Mouse (Mus musculus) ES-E14 (cell line): ENCODE measurements around the gene Ciart. TPM values are rescaled to one million over a fixed set of nuclear protein-coding genes. Genes with fewer than 3 reads are reported as not detected.

Source experiments
- DNase-seq: peaks from one replicate; pipeline ENCODE4 v3.0.0-alpha.2; 2013; ENCODE audit warnings: low read depth, low spot score
- H3K27ac ChIP-seq: 2 replicates; pipeline ENCODE4 v1.5.1; 2012; ENCODE audit warnings: low read depth, mild to moderate bottlenecking, low read length, moderate library complexity, mixed read lengths; ENCODE audit not compliant: poor library complexity, insufficient read depth, severe bottlenecking
- H3K36me3 ChIP-seq: 2 replicates; pipeline ENCODE4 v1.6.1; 2012; ENCODE audit warnings: mild to moderate bottlenecking, low read length, moderate library complexity, mixed read lengths; ENCODE audit not compliant: control insufficient read depth, poor library complexity, insufficient read depth, severe bottlenecking
- H3K4me1 ChIP-seq, 2 experiments: fragments of 150-350 bp in 1 of 2; sonication (generic) in 1 of 2; 2 replicates each; pipeline ENCODE4 v1.6.1; 2012; ENCODE audit warnings: low read length in 2 of 2, mild to moderate bottlenecking in 1 of 2, mixed read lengths in 1 of 2; ENCODE audit not compliant: control insufficient read depth in 2 of 2, insufficient read depth in 2 of 2, poor library complexity in 1 of 2
- H3K4me3 ChIP-seq, 2 experiments: fragments of 150-350 bp in 1 of 2; sonication (generic) in 1 of 2; 2 replicates each; pipeline ENCODE4 v1.5.1; 2012; ENCODE audit warnings: low read length in 2 of 2, low read depth in 1 of 2, mild to moderate bottlenecking in 1 of 2, mixed read lengths in 1 of 2; ENCODE audit not compliant: insufficient read depth in 1 of 2, poor library complexity in 1 of 2, severe bottlenecking in 1 of 2
- H3K9ac ChIP-seq: 2 replicates; pipeline ENCODE4 v1.6.1; 2012; ENCODE audit warnings: low read depth, mild to moderate bottlenecking, low read length, mixed read lengths; ENCODE audit not compliant: poor library complexity, insufficient read depth, severe bottlenecking
- H3K9me3 ChIP-seq: fragments of 150-350 bp; sonication (generic); 2 replicates; pipeline ENCODE4 v1.6.1; 2012; ENCODE audit warnings: low read depth, mild to moderate bottlenecking, low read length; ENCODE audit not compliant: control insufficient read depth, insufficient read depth
- CHD2 ChIP-seq: IDR thresholded peaks from 2 replicates; pipeline ENCODE4 v1.6.1; 2014; ENCODE audit warnings: mild to moderate bottlenecking, low read depth, low read length, inconsistent platforms
- HCFC1 ChIP-seq: IDR thresholded peaks from 2 replicates; pipeline ENCODE4 v1.6.1; 2012; ENCODE audit warnings: low read length, inconsistent platforms, borderline replicate concordance; ENCODE audit not compliant: insufficient read depth
- MAFK ChIP-seq: IDR thresholded peaks from 2 replicates; pipeline ENCODE4 v1.6.1; 2014; ENCODE audit warnings: mild to moderate bottlenecking, low read depth, low read length, inconsistent platforms; ENCODE audit not compliant: insufficient read depth
- ZC3H11A ChIP-seq: IDR thresholded peaks from 2 replicates; pipeline ENCODE4 v1.6.1; 2012; ENCODE audit warnings: low read depth, mild to moderate bottlenecking, inconsistent platforms, low read length, borderline replicate concordance
- ZNF384 ChIP-seq: IDR thresholded peaks from 2 replicates; pipeline ENCODE4 v1.6.1; 2012; ENCODE audit warnings: low read depth, low read length, inconsistent platforms
- in situ Hi-C, 2 experiments: fragments of 600-800 bp; cut with MboI; formaldehyde crosslinking; loops; one replicate each; pipeline ENCODE4 v1.15.1; 2025; ENCODE audit warnings: low sequenced_read_pairs in 2 of 2, inconsistent platforms in 1 of 2; ENCODE audit not compliant: unreplicated experiment in 2 of 2
- total RNA-seq: library from RNA; depleted of rRNA; stranded (reverse); fragments of 300-350 nt; gene quantifications from 2 replicates; pipeline ENCODE4 v1.2.3, GENCODE M21; 2012

Ciart gene
- total RNA-seq, 1 experiment: 8.6 TPM

DNA sequence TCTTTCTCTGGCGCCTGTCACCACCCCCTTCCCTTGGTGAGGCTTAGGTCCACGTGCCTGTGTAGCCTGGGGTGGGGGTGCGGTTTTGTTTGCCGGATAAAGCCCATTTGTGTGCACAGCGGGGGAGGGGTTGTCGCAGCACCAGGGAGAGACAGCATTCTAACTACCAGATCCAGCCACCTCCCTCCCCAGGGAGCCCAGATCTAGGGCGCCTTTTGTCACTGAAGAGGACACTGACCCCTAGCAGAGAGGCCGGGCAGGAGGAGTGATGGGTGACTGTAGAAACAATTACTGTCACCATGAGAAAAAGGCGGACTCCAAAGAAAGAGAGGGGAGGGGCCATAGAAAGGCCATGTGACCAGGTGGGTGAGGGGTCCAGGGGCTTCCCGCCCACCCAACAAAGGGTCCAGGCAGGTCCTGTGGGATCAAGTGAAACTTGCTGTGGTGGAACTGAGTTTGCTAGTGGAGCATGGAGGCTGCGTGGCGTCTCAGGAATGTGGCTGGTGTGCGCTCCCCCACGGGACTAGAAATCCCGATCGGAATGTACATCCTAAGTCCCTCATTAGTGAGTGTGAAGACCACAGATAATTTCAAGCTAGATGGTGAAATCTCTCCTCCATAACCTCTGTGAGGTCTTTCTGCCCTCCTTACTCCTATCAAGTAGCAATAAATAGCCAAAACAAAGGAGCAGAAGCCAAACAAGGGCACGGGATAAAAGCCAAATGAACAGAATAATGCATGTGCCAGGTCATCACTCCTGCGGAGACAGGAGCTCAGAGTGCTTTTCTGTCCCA lies 23.3 kb upstream of the Ciart start:
- in situ Hi-C loops: no loop called here
- DNase-seq: no peak
- H3K9ac ChIP-seq: peak overlapping the region; percentile 44; the same call in 1 of the 2 replicates
- H3K27ac ChIP-seq: no peak overlapping the region
- H3K9me3 ChIP-seq: no peaks in the 10 kb centered on the region
- H3K36me3 ChIP-seq: no peaks in the 10 kb centered on the region
- peak overlapping the region; percentile 46; a peak in 3 of 4 replicates for H3K4me3 ChIP-seq
- TF ChIP-seq CHD2: no peak
- no peak for TF ChIP-seq HCFC1
- no peak for TF ChIP-seq MAFK
- TF ChIP-seq ZNF384: no peak
- no peak for TF ChIP-seq ZC3H11A
- peaks cover 4 to 14% of the 10 kb centered on the region in 2 experiments; a peak in 3 of 4 replicates for H3K4me1 ChIP-seq

DNA sequence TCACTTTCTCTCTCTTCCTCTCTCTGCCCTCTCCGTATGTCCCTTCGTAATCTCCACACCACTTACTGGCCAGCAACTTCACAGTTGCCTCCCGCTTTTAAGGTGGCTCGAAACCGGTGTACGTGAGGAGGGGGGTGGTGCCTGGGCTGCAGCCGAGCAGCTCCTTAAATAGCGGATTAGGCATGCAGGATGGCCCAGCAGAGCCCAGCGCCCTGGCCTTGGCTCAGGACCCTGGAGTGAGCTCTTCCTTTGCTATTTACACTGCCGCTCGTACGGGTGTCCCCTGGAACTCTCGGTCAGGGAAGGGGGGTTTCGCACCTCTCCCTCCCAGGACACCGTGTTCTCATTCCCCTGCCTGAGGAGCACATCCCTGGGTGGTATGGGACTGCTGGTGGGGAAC lies 22.5 kb upstream of the Ciart start, which contains the start of gene Car14:
TSS of gene Car14 (minus strand) at position 124 of the 400 bp plus-strand sequence.
- in situ Hi-C loops: no loop called here
- no peak within 1 kb of the TSS for H3K27ac ChIP-seq
- H3K4me1 ChIP-seq: peaks cover 4 to 16% of the 10 kb centered on the region in 2 experiments; a peak in 3 of 4 replicates
- peak within 1 kb of the TSS; percentile 44 for H3K9ac ChIP-seq
- no peak for TF ChIP-seq CHD2
- no peak for TF ChIP-seq MAFK
- TF ChIP-seq HCFC1: no peak
- no peak for TF ChIP-seq ZNF384
- no peak for TF ChIP-seq ZC3H11A
- H3K4me3 ChIP-seq: peak within 1 kb of the TSS; percentile 46; a peak in 3 of 4 replicates
- DNase-seq: no peak
- H3K9me3 ChIP-seq: no peaks in the 10 kb centered on the region
- H3K36me3 ChIP-seq: no peaks in the 10 kb centered on the region

DNA sequence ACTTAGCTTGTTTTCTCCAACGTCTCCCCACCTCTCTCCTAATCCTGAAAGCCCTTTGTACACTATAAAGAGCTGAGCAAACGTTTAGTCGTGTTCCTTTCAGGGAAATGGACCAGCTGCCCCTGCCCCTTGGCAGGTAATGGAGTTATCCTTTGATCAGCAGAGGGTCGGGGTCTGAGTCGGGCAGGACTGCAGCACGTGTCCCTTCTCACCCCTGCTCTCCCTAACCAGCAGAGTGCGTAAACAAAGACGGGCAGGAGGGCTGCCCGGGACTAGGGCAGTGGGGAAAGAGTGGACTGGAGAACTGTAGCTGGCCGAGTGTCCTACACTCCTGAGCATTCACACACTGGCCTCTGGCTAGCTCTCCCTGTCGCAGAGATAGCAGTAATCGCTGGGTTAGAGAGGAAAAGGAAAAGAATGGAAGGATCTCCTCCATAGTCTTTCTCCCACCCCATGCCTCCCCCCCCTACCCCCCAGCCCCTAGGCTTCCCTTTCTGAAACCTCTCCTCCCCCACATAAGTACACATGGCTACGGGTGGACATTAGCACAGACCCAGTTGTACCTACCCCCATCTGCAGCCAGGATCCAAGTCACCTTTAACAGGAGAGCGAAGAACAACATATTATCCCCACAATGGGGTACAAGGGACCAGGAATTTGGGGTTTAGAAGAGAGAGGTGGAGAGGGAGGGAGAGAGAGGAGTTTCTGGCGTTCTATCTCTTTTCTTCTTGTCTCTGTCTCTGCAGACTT lies 21.9 kb upstream of the Ciart start:
- TF ChIP-seq MAFK (no peak), ZNF384 (no peak), CHD2 (no peak), ZC3H11A (no peak), HCFC1 (no peak)
- H3K9ac ChIP-seq: no peak overlapping the region
- H3K36me3 ChIP-seq: no peaks in the 10 kb centered on the region
- H3K9me3 ChIP-seq: no peaks in the 10 kb centered on the region
- in situ Hi-C loops: no loop called here
- no peak for DNase-seq
- H3K27ac ChIP-seq: no peak overlapping the region
- peak overlapping the region in 1 of 2 experiments; percentile 3; a peak in 1 of 4 replicates for H3K4me3 ChIP-seq
- peaks cover 4 to 17% of the 10 kb centered on the region in 2 experiments; a peak in 3 of 4 replicates for H3K4me1 ChIP-seq

DNA sequence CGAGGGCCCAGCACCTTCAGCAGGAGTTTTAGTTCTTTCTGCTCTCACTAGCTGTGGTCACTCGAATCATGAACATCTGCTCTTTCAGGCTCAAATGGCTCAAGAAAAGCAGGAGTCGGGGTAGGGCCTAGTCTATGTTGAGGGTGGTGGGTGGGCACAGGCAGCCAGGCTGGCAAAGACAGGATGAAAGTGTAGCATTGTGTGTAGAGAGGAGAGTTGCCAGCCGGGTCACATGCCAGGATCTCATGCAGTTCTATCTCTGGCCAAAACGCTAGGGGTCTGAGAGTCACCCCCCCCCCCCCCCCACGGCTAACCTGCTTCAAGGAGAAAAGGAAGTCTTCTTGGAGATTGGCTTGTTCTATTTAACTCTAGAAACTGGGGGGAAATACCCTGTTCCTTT lies 20.6 kb upstream of the Ciart start:
- H3K9ac ChIP-seq: no peak overlapping the region
- H3K4me3 ChIP-seq: no peak overlapping the region
- peaks cover 3% of the 10 kb centered on the region; the same call in 1 of the 2 replicates for H3K36me3 ChIP-seq
- no peak overlapping the region for H3K27ac ChIP-seq
- H3K4me1 ChIP-seq: peaks cover 4 to 17% of the 10 kb centered on the region in 2 experiments; a peak in 3 of 4 replicates
- DNase-seq: no peak
- in situ Hi-C loops: no loop called here
- no peaks in the 10 kb centered on the region for H3K9me3 ChIP-seq
- TF ChIP-seq ZNF384 (no peak), HCFC1 (no peak), MAFK (no peak), ZC3H11A (no peak), CHD2 (no peak)
